Mouse (Mus musculus) hindbrain, embryonic 13.5 days (tissue): Measurements from ENCODE around the gene Plekhg1. TPM values are rescaled to one million over a fixed set of nuclear protein-coding genes. Genes with fewer than 3 reads are reported as not detected.
A peak's percentile ranks its signal among the peaks of the same experiment; 100 is the strongest.

ENCODE experiments used
- ATAC-seq: fragments of 200-750 bp; cut with Nextera tagmentation; 2 replicates; pipeline ENCODE4 v1.8.0; 2017; ENCODE audit warnings: moderate TSS enrichment; ENCODE audit not compliant: low FRiP score
- H3K27ac ChIP-seq: fragments of 300-500 bp; sonication (generic); 2 replicates; pipeline ENCODE4 v1.5.1; 2015; ENCODE audit warnings: inconsistent platforms, mild to moderate bottlenecking, moderate library complexity
- H3K27me3 ChIP-seq: fragments of 300-500 bp; sonication (generic); 2 replicates; pipeline ENCODE4 v1.6.1; 2015; ENCODE audit warnings: mild to moderate bottlenecking, inconsistent platforms
- H3K36me3 ChIP-seq: fragments of 300-500 bp; sonication (generic); 2 replicates; pipeline ENCODE4 v1.6.1; 2015; ENCODE audit warnings: mild to moderate bottlenecking, inconsistent platforms
- H3K4me1 ChIP-seq: fragments of 300-500 bp; sonication (generic); replicated peaks from 2 replicates; pipeline ENCODE4 v1.6.1; 2015; ENCODE audit warnings: inconsistent platforms
- H3K4me2 ChIP-seq: fragments of 300-500 bp; sonication (generic); 2 replicates; pipeline ENCODE4 v1.6.1; 2015; ENCODE audit warnings: inconsistent platforms, mild to moderate bottlenecking, moderate library complexity
- H3K4me3 ChIP-seq: fragments of 300-500 bp; sonication (generic); 2 replicates; pipeline ENCODE4 v1.5.1; 2015; ENCODE audit warnings: mild to moderate bottlenecking, inconsistent platforms
- H3K9ac ChIP-seq: fragments of 300-500 bp; sonication (generic); 2 replicates; pipeline ENCODE4 v1.6.1; 2015; ENCODE audit warnings: mild to moderate bottlenecking, inconsistent platforms
- H3K9me3 ChIP-seq: fragments of 300-500 bp; sonication (generic); 2 replicates; pipeline ENCODE4 v1.6.1; 2016; ENCODE audit warnings: inconsistent platforms
- WGBS: fragments of 180-500 bp; shearing (Covaris S2); methylation state at CpG from one replicate; pipeline ENCODE4 v1.1.7; 2015; 5-methylcytosine and 5-hydroxymethylcytosine counted together
- polyA plus RNA-seq: library from polyadenylated mRNA; unstranded; fragments of >200 nt; fragmentation: Nextera tagmentation; extraction: Ambion mirVana; gene quantifications from 2 replicates; pipeline ENCODE4 v1.2.1, GENCODE M21; 2015

Gene Plekhg1
- polyA plus RNA-seq, 1 experiment from 2014 or later: 7.4 TPM

DNA sequence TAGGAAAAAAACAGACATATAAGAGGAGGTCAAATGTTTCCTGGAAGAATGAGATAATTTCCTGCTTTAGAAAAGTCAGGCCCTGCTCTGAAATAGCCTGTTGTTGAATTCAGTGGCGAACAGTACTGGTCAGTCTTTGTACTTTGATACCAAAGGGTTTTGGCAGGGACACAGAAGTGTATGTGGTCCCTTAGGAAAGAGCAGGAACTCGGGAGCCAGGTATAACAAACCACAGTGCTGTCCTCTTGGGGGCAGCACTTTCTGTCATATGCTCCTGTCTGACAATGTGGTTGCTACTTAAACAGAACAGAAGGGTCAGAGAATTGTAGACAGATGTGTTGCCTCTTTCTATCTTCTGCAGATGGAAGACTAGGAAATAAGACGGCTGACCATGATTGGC is 65.2 kb downstream of the Plekhg1 start:
- no peak overlapping the region for H3K27ac ChIP-seq
- no peaks in the 10 kb centered on the region for H3K9me3 ChIP-seq
- ATAC-seq: no peak
- no peaks in the 10 kb centered on the region for H3K27me3 ChIP-seq
- WGBS: 53% methylated on average over 3 of the region's 3 CpGs
- H3K4me3 ChIP-seq: no peak overlapping the region
- no peaks in the 10 kb centered on the region for H3K4me1 ChIP-seq
- H3K36me3 ChIP-seq: no peaks in the 10 kb centered on the region
- no peak overlapping the region for H3K4me2 ChIP-seq
- no peak overlapping the region for H3K9ac ChIP-seq

DNA sequence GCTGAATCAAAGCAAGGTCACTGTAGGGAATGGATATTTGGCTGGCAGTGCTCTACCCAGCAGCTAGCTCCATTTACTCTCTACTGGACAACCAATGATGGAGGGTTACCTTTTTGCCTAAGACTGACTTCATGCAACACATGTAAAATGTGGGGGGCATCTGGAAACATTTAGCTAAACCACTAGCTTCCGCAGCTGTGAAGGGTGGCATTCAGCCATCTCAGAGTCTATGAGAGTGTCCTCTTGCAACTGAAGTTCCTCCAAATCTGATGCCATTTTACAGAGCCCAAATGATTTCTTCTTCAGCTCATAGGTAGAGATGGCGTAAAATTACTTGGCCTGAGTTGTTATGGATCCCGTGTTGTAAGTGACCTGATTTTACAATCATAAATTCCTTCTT is 67.8 kb downstream of the Plekhg1 start:
- WGBS: 92% methylated on average over 3 of the region's 3 CpGs
- ATAC-seq: no peak
- H3K36me3 ChIP-seq: no peaks in the 10 kb centered on the region
- no peak overlapping the region for H3K4me3 ChIP-seq
- no peaks in the 10 kb centered on the region for H3K27me3 ChIP-seq
- H3K4me2 ChIP-seq: no peak overlapping the region
- no peaks in the 10 kb centered on the region for H3K9me3 ChIP-seq
- no peak overlapping the region for H3K27ac ChIP-seq
- no peak overlapping the region for H3K9ac ChIP-seq
- no peaks in the 10 kb centered on the region for H3K4me1 ChIP-seq

DNA sequence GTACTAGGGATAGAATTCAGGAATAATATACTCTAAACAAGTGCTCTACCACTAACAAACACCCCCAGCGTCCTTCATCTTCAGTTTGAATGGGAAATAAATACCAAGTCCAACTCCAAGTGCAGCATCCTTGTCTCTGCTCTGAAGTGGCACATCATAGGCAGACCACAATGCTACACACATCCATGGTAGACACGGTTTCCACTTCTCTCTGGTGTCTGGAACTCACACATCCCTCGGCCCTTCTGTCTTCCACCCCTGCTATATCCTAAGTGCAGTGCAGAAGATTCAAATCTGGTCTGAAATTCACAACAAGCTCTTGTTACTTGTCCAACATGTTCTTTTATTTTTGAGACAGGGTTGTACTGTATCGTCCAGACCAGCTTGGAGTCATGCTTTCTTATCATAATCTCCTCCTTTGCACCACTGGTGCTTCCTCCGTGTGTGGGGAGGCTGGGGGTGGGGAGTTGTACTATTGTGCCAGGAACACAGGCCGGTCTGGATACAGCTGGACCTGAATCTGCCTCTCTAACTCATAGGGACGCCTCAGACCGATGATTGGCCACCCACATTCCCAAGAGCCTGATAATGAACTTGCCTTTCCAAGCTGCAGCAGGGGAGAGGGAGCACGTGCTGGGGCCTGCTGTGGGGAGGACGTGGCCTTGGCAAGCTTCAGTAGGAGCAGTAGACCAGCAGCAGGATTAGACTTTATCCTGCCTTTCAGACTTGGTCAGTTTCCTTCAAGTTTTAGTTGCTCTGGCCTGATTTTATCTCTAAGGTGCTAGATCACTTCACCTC is 70.5 kb downstream of the Plekhg1 start:
- H3K4me3 ChIP-seq: no peak overlapping the region
- no peaks in the 10 kb centered on the region for H3K4me1 ChIP-seq
- 76% methylated on average over 10 of the region's 10 CpGs for WGBS
- no peak overlapping the region for H3K9ac ChIP-seq
- no peak for ATAC-seq
- no peaks in the 10 kb centered on the region for H3K27me3 ChIP-seq
- H3K4me2 ChIP-seq: no peak overlapping the region
- H3K9me3 ChIP-seq: no peaks in the 10 kb centered on the region
- no peak overlapping the region for H3K27ac ChIP-seq
- H3K36me3 ChIP-seq: no peaks in the 10 kb centered on the region

DNA sequence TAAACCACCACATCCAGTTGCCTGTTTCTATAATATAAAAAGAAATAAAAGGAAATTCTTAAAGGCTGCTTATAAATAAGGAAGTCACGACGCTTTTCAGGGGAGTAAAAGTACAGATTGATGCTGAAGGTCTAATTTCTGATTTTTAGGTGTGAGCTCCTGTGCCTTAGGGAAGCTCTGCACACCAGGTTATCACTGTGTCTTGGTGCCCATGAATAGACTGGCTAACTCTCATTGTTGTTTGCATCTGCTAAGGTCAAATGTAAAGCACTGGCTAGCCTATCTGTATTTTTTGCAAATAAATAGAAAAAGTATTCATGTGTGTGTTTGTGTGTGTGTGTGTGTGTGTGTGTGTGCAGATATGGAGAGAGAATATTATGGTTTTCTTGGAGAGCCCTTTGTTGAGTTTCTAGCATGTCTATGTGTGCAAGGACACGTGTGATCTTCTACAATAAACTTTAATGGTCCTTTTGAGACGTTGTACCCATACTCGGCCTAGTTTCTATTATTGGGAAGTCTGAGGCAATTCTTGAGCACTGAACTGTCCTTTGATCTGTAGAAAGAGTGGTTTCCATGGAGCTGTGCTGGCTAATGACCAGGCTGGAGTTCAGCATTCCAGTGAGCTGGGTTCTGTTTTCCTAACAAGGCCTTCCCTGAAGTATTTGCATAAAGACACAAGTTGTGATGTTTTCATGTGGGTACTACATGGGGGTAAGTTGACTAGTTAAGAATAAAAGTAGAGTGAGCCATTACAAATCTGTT is 79.0 kb downstream of the Plekhg1 start:
- no peaks in the 10 kb centered on the region; the same call in 1 of the 2 replicates for H3K4me1 ChIP-seq
- peak; percentile 74; the same call in 1 of the 2 replicates for ATAC-seq
- WGBS: 34% methylated on average over 5 of the region's 5 CpGs
- H3K27ac ChIP-seq: no peak overlapping the region
- no peaks in the 10 kb centered on the region for H3K36me3 ChIP-seq
- no peak overlapping the region for H3K4me2 ChIP-seq
- no peaks in the 10 kb centered on the region for H3K27me3 ChIP-seq
- H3K9ac ChIP-seq: no peak overlapping the region
- no peaks in the 10 kb centered on the region for H3K9me3 ChIP-seq
- no peak overlapping the region for H3K4me3 ChIP-seq

DNA sequence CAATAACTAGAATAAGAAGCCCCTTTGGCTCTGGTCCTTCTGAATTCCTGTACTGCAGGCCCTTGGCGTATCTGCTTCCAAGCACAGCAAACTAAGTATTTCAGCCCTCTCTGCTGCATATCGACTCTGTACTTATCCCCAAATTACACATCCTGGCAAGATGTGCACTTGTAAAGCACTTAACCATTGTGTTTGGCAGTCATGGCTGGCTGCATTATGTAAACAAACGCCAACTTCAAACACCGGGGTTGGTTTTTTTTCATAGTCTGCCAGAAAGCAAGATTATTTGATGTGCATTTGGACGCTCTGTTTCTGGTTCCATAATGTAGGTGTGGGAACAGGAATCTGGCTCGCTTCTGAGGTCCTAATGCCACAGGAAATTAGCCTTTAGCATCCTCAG is 83.7 kb downstream of the Plekhg1 start:
- H3K9me3 ChIP-seq: no peaks in the 10 kb centered on the region
- ATAC-seq: no peak
- 77% methylated on average over 6 of the region's 6 CpGs for WGBS
- no peak overlapping the region for H3K27ac ChIP-seq
- H3K27me3 ChIP-seq: no peaks in the 10 kb centered on the region
- H3K9ac ChIP-seq: no peak overlapping the region
- H3K4me1 ChIP-seq: no peaks in the 10 kb centered on the region; the same call in 1 of the 2 replicates
- H3K4me3 ChIP-seq: no peak overlapping the region
- H3K36me3 ChIP-seq: no peaks in the 10 kb centered on the region
- H3K4me2 ChIP-seq: no peak overlapping the region

DNA sequence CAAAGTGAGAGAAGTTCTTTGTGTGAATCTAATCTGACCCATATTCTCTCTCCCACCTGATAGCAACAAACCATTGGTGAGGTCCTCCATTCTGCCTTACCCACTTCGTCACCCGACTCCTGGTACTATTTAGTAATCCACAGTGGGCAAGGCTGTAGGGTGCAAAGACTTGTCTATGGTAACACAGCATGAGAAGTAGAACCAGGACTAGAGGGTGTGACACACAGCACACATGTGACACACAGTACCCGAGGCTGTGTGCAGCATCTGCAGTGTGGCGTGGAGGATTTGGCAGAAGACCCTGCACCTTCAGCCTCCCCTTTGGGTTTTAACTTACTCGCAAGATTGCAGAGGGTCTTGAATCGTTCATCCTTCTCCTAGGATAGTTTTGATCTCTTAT is 85.9 kb downstream of the Plekhg1 start:
- Histone ChIP-seq H3K27me3 (no peaks in the 10 kb centered on the region), H3K36me3 (no peaks in the 10 kb centered on the region), H3K4me3 (no peak overlapping the region), H3K9me3 (no peaks in the 10 kb centered on the region), H3K4me2 (no peak overlapping the region), H3K27ac (no peak overlapping the region), H3K4me1 (no peaks in the 10 kb centered on the region), H3K9ac (no peak overlapping the region)
- no peak for ATAC-seq
- 91% methylated on average over 6 of the region's 6 CpGs for WGBS

DNA sequence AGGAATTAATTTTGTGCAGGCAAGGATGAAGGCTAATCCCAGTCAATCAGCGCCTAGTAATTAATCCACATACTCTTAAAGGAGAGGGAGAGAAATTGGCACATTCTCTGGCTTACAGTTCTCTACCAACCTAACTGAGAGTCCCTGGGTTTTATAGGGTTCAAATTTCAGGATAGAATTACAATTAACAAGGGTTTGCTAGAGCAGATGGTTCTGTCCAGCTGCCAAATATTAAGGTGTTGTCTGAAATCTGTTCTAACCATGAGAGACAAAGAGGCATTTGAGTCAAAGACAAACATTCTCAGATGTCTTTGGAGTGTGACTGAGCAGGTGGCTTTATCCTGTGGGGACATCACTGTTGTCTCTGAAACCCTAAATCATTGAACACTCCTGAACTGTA is 87.2 kb downstream of the Plekhg1 start:
- H3K4me2 ChIP-seq: no peak overlapping the region
- H3K4me1 ChIP-seq: no peaks in the 10 kb centered on the region
- no peaks in the 10 kb centered on the region for H3K27me3 ChIP-seq
- no peak overlapping the region for H3K9ac ChIP-seq
- no peak overlapping the region for H3K27ac ChIP-seq
- ATAC-seq: no peak
- 75% methylated on average over 1 of the region's 1 CpGs for WGBS
- no peaks in the 10 kb centered on the region for H3K36me3 ChIP-seq
- H3K9me3 ChIP-seq: no peaks in the 10 kb centered on the region
- H3K4me3 ChIP-seq: no peak overlapping the region

DNA sequence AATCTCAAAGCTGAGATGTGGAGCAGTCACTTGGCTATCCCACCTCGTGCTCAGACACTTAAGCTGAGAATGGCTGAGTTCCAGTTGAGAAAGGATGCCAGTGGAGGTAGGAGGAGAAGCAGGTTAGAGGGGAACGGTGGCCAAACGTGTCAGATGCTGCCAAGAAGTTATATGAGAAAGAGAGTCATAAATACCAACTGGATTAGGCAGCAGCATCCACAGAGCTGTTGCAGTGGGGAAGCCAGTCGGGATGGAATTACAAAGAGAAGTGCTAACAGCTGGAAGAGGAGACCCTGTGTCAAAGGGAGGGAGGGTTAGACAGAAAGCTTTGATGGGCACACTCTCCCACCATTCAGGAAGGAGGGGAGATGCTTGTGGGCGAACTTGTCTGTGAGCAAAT is 89.3 kb downstream of the Plekhg1 start:
- Histone ChIP-seq H3K27me3 (no peaks in the 10 kb centered on the region), H3K27ac (no peak overlapping the region), H3K36me3 (no peaks in the 10 kb centered on the region), H3K4me3 (no peak overlapping the region), H3K9ac (no peak overlapping the region), H3K4me1 (0 out of 2 replicates have a peak, but pooled peaks cover 4% of the 10 kb centered on the region), H3K9me3 (no peaks in the 10 kb centered on the region), H3K4me2 (no peak overlapping the region)
- no peak for ATAC-seq
- WGBS: 49% methylated on average over 5 of the region's 5 CpGs

DNA sequence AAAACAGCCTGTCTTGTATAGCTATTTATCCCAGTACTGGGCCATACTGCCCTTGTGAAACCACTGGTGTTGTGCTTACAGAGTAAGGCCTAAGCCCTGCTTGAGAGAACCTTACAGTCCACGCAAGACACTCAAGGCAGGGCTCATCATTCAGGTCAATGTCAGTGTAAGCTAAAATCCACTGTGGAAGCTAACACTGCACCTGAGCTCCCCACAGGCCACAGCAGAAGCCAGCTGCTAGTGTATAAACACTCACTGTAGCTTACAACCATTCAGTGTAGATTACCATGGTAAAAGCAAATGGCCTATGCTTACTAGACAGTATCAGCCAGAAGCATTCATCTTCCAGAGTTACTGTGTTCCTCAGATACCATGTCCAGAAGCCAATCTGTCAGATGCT is 90.5 kb downstream of the Plekhg1 start:
- Histone ChIP-seq H3K9me3 (no peaks in the 10 kb centered on the region), H3K4me3 (no peak overlapping the region), H3K27me3 (no peaks in the 10 kb centered on the region), H3K9ac (no peak overlapping the region), H3K4me1 (0 out of 2 replicates have a peak, but pooled peaks cover 4% of the 10 kb centered on the region), H3K27ac (no peak overlapping the region), H3K4me2 (no peak overlapping the region), H3K36me3 (no peaks in the 10 kb centered on the region)
- WGBS: 90% methylated on average over 1 of the region's 1 CpGs
- ATAC-seq: no peak

DNA sequence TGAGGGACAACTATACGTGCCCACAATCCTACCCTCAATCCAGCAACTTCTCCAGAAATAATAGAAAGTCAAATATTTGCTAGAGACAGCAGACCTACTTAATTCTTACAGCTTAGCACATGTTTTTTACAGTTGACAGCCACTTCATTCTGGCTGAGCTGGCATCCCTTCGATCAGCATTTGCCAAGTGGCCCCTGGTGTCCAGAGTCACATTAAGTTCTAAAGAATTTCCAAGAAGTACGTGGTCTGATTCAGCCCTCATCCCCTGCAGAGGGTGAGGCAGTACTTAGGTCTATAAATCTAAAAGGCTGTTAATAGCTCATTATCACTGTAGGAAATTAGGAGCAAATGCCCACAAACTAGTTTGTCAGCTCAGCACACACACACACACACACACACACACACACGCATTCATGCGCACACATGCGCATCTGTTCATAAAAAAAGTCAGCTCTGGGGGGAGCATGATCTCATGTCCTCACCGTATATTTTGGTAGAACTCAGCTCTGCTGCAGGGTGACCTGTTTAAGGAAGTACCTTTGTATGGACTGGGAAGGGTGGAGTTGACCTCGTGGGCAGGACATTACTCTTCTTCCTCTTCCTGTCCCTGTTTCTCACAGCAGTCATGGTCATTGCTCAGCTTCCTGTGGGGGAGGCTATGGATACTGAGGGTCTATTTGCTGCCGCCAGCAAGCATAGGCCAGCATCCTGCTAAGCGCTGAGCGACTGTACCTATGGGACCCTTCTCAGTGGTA is 91.6 kb downstream of the Plekhg1 start:
- Histone ChIP-seq H3K4me1 (0 out of 2 replicates have a peak, but pooled peaks cover 4% of the 10 kb centered on the region), H3K27me3 (no peaks in the 10 kb centered on the region), H3K4me3 (no peak overlapping the region), H3K4me2 (no peak overlapping the region), H3K9me3 (no peaks in the 10 kb centered on the region), H3K9ac (no peak overlapping the region), H3K27ac (no peak overlapping the region), H3K36me3 (no peaks in the 10 kb centered on the region)
- no peak for ATAC-seq
- WGBS: 84% methylated on average over 11 of the region's 11 CpGs

DNA sequence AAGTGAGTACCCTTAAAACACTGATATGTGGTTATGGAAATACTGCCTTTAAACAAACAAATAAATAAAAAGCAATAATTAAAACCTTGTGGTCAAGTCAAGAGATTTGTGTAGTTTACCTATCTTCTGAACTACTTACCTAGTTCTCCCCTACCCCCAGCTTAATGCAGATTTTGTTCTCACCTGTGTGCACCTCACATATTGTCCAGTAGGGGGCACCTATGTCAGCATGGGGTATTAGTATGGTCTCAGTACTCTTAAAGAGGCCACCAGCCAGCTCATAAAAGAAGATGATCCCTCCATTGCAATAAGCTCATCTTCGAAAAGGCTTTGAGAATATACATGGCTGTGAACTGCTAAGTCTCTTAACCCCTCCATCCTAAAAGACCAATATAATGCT is 93.9 kb downstream of the Plekhg1 start:
- no peak overlapping the region for H3K27ac ChIP-seq
- no peak for ATAC-seq
- no peak overlapping the region for H3K4me3 ChIP-seq
- 0 out of 2 replicates have a peak, but pooled peaks cover 4% of the 10 kb centered on the region for H3K4me1 ChIP-seq
- no peaks in the 10 kb centered on the region for H3K27me3 ChIP-seq
- no peaks in the 10 kb centered on the region for H3K36me3 ChIP-seq
- H3K9me3 ChIP-seq: no peaks in the 10 kb centered on the region
- no peak overlapping the region for H3K4me2 ChIP-seq
- no peak overlapping the region for H3K9ac ChIP-seq
- WGBS: 98% methylated on average over 1 of the region's 1 CpGs

DNA sequence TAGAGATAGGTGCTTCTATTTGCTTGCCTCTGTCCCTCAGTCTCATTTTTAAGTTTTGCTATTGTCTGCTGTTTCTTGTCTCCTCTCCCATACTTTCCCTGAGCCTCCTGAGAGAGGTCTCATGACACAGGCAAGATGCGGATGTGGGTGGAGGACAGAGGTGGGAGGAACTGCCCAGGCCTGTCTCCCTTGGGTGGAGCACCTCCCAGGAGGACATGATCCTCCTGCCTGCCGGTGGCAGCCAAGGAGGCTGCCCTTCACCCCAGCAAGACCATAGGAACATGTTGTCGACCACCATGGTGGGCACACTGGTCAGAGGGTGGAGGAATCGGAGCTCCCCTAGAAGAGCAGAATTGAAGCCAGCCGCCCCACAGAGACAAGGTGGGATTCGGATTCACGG is 94.5 kb downstream of the Plekhg1 start:
- no peak overlapping the region for H3K4me2 ChIP-seq
- no peaks in the 10 kb centered on the region for H3K36me3 ChIP-seq
- H3K4me3 ChIP-seq: no peak overlapping the region
- no peak for ATAC-seq
- H3K27me3 ChIP-seq: no peaks in the 10 kb centered on the region
- H3K9me3 ChIP-seq: no peaks in the 10 kb centered on the region
- no peak overlapping the region for H3K9ac ChIP-seq
- 0 out of 2 replicates have a peak, but pooled peaks cover 4% of the 10 kb centered on the region for H3K4me1 ChIP-seq
- H3K27ac ChIP-seq: no peak overlapping the region
- 90% methylated on average over 7 of the region's 7 CpGs for WGBS
